Mouse (Mus musculus): ENCODE data around the gene Hist1h4i. TPM values are rescaled to one million over a fixed set of nuclear protein-coding genes. Genes with fewer than 3 reads are reported as not detected.

Gene Hist1h4i
- polyA plus RNA-seq, 1 experiment from 2014 or later, result 6.8 TPM

GRCm38 (mm10) chr13:22033741-22034442, 7.3 kb downstream of the Hist1h4i start:
- DNase-seq, result no peak

DNA sequence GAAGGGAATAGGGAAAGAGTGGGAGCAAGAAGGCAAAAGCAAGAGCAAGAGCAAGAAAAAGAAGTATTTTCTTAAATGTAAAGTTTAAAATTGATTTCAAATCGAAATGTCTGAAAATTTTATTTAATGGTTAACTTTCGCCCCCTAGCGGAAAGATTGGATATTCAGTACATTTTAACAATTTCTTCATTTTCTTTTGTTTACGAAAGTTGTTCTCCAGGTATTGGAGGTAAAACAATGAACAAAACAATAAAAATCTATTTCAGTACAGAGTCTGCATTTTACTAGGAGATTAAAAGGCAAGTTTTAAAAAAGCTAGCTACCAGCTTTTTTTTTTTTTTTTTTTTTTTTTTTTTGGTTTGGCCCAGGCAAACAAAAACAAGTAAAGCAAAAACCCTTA, 10.7 kb downstream of the Hist1h4i start:
- Histone ChIP-seq H3K27me3 (ENCODE audit: control insufficient read depth, insufficient read depth, low read length) (no peaks in the 10 kb centered on the region), H3K9ac (replicated peaks; ENCODE audit: low read length) (no peak overlapping the region), H3K4me2 (ENCODE audit: low read length) (no peak overlapping the region), H3K4me1 (ENCODE audit: control insufficient read depth, insufficient read depth, low read length) (peaks cover 5% of the 10 kb centered on the region; the same call in 1 of the 2 replicates), H3K36me3 (ENCODE audit: control insufficient read depth, insufficient read depth, low read length) (no peaks in the 10 kb centered on the region), H3K9me3 (ENCODE audit: control insufficient read depth, low read length) (no peaks in the 10 kb centered on the region), H3K4me3 (replicated peaks; ENCODE audit: low read depth, low read length) (no peak overlapping the region), H3K27ac (replicated peaks; ENCODE audit: low read depth, low read length) (no peak overlapping the region)
- ATAC-seq (ENCODE audit: low FRiP score, low TSS enrichment), result no peak
- peak; percentile 85 for DNase-seq
- 13% methylated on average over 4 of the region's 4 CpGs for WGBS

More at GRCm38 (mm10) chr13:22033741-22034442, 7.3 kb downstream of the Hist1h4i start:
- no peak overlapping the region for H3K27ac ChIP-seq (replicated peaks; ENCODE audit: low read depth, low read length)
- no peaks in the 10 kb centered on the region for H3K27me3 ChIP-seq (ENCODE audit: control insufficient read depth, insufficient read depth, low read length)
- H3K4me3 ChIP-seq (replicated peaks; ENCODE audit: low read depth, low read length), result no peak overlapping the region
- 52% methylated on average over 5 of the region's 5 CpGs for WGBS
- no peak for ATAC-seq (ENCODE audit: low FRiP score, low TSS enrichment)
- no peaks in the 10 kb centered on the region for H3K36me3 ChIP-seq (ENCODE audit: control insufficient read depth, insufficient read depth, low read length)
- no peak overlapping the region for H3K9ac ChIP-seq (replicated peaks; ENCODE audit: low read length)
- peaks cover 12% of the 10 kb centered on the region for H3K4me1 ChIP-seq (ENCODE audit: control insufficient read depth, insufficient read depth, low read length)
- peak overlapping the region; percentile 67 for H3K4me2 ChIP-seq (ENCODE audit: low read length)
- H3K9me3 ChIP-seq (ENCODE audit: control insufficient read depth, low read length), result no peaks in the 10 kb centered on the region

- no peak overlapping the region for H3K4me2 ChIP-seq (ENCODE audit: low read length)
- H3K27me3 ChIP-seq (ENCODE audit: control insufficient read depth, insufficient read depth, low read length), result no peaks in the 10 kb centered on the region
- no peaks in the 10 kb centered on the region for H3K36me3 ChIP-seq (ENCODE audit: control insufficient read depth, insufficient read depth, low read length)
- no peak overlapping the region for H3K9ac ChIP-seq (replicated peaks; ENCODE audit: low read length)
- H3K4me3 ChIP-seq (replicated peaks; ENCODE audit: low read depth, low read length), result no peak overlapping the region
- no peaks in the 10 kb centered on the region for H3K9me3 ChIP-seq (ENCODE audit: control insufficient read depth, low read length)
- DNase-seq (peak; percentile 51), ATAC-seq (ENCODE audit: low FRiP score, low TSS enrichment) (no peak)
- 21% methylated on average over 8 of the region's 8 CpGs for WGBS
- no peak overlapping the region for H3K27ac ChIP-seq (replicated peaks; ENCODE audit: low read depth, low read length)
- H3K4me1 ChIP-seq (ENCODE audit: control insufficient read depth, insufficient read depth, low read length), result peaks cover 4% of the 10 kb centered on the region; the same call in 1 of the 2 replicates
These were observed 11.2 kb downstream of the Hist1h4i start for GRCm38 (mm10) chr13:22029928-22030327.

GRCm38 (mm10) chr13:22028673-22029460, 12.3 kb downstream of the Hist1h4i start:
- WGBS, result under 1% methylated on average over 40 of the region's 40 CpGs

DNA sequence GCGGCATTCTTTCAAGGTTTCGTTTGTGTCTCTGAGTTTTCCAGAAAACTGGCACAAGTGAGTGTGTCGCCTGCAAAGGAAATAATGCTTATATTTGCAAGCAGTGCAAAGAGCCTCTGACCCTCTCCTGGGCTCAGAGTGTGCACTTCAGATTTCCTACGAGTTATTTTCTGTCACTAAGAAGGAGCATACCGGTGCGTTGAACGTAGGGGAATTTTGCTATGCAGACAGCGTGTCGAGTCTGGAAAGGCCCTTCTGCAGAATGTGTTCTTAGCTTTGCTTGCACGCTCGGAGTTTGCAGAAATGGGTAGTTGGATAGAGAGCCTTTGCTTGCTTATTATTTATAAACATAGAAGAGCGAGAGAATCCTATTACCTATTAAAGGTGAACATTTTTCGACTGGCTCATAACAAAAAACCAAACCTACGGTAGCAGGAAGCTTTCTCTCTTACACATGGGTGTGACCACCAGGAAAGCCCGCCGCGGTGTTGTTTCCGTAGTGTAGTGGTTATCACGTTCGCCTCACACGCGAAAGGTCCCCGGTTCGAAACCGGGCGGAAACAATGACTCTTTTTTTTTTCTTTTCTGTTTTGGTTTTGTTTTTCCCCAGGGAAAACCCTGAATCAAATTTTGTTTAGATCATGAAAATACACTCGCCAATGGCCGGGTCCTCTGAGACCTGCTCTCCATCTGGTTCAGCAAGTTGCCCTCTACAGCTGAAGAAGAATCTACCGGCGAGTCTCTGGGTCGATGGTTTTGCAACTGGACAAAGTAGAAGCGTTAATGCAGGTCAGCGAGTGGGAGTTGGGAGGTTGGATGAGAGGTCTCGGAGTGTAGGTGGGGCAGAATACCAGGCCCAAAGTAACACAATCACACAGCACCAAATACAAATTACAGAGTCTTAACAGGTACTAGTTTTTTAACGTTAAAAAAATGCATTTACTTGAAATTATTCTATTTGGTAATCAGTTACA, 14.8 kb downstream of the Hist1h4i start:
- 2% methylated on average over 35 of the region's 35 CpGs for WGBS
- ATAC-seq (ENCODE audit: low FRiP score, low TSS enrichment) (0 out of 2 replicates have a peak, but pooled peaks have one; percentile 65), DNase-seq (peak; percentile 95)
- no peaks in the 10 kb centered on the region for H3K36me3 ChIP-seq (ENCODE audit: control insufficient read depth, insufficient read depth, low read length)
- H3K27ac ChIP-seq (replicated peaks; ENCODE audit: low read depth, low read length), result 0 out of 2 replicates have a peak overlapping the region, but pooled peaks have one; percentile 14
- H3K4me1 ChIP-seq (ENCODE audit: control insufficient read depth, insufficient read depth, low read length), result no peaks in the 10 kb centered on the region
- H3K4me3 ChIP-seq (replicated peaks; ENCODE audit: low read depth, low read length), result peak overlapping the region; percentile 37
- H3K9ac ChIP-seq (replicated peaks; ENCODE audit: low read length), result peak overlapping the region; percentile 29; the same call in 1 of the 2 replicates
- H3K9me3 ChIP-seq (ENCODE audit: control insufficient read depth, low read length), result no peaks in the 10 kb centered on the region
- peaks cover 8% of the 10 kb centered on the region; the same call in 1 of the 2 replicates for H3K27me3 ChIP-seq (ENCODE audit: control insufficient read depth, insufficient read depth, low read length)
- peak overlapping the region; percentile 55 for H3K4me2 ChIP-seq (ENCODE audit: low read length)

More at GRCm38 (mm10) chr13:22028673-22029460, 12.3 kb downstream of the Hist1h4i start:
- ATAC-seq (ENCODE audit: low FRiP score, low TSS enrichment) (peak; percentile 76), DNase-seq (peak; percentile 95)
- H3K36me3 ChIP-seq (ENCODE audit: control insufficient read depth, insufficient read depth, low read length), result no peaks in the 10 kb centered on the region
- peak overlapping the region; percentile 54 for H3K9ac ChIP-seq (replicated peaks; ENCODE audit: low read length)
- no peaks in the 10 kb centered on the region for H3K27me3 ChIP-seq (ENCODE audit: control insufficient read depth, insufficient read depth, low read length)
- no peaks in the 10 kb centered on the region for H3K4me1 ChIP-seq (ENCODE audit: control insufficient read depth, insufficient read depth, low read length)
- peak overlapping the region; percentile 65 for H3K4me2 ChIP-seq (ENCODE audit: low read length)
- peak overlapping the region; percentile 72; the same call in 1 of the 2 replicates for H3K27ac ChIP-seq (replicated peaks; ENCODE audit: low read depth, low read length)
- peak overlapping the region; percentile 45 for H3K4me3 ChIP-seq (replicated peaks; ENCODE audit: low read depth, low read length)
- no peaks in the 10 kb centered on the region for H3K9me3 ChIP-seq (ENCODE audit: control insufficient read depth, low read length)

DNA sequence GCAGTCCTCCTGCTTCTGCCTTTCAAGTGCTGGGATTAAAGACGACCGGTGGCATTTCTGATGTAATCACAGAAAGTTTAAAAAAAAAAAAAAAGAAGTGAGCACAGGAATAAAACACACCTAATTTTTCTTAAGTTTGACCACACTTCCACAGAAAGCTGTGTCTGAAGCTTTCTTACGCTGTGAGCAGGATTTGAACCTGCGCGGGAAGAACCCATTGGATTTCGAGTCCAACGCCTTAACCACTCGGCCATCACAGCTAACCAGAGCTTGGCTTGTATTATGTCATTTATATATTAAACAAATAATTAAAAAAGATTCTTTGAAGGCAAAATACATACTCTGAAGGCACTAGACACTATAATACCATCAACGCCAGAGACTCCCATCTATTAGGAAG, 18.9 kb downstream of the Hist1h4i start:
- 1% methylated on average over 9 of the region's 9 CpGs for WGBS
- peak; percentile 78 for ATAC-seq (ENCODE audit: low FRiP score, low TSS enrichment)
- Histone ChIP-seq H3K4me3 (replicated peaks; ENCODE audit: low read depth, low read length) (peak overlapping the region; percentile 33), H3K4me1 (ENCODE audit: control insufficient read depth, insufficient read depth, low read length) (peaks cover 6% of the 10 kb centered on the region; the same call in 1 of the 2 replicates), H3K27me3 (ENCODE audit: control insufficient read depth, insufficient read depth, low read length) (peaks cover 43% of the 10 kb centered on the region), H3K9me3 (ENCODE audit: control insufficient read depth, low read length) (no peaks in the 10 kb centered on the region), H3K9ac (replicated peaks; ENCODE audit: low read length) (no peak overlapping the region), H3K4me2 (ENCODE audit: low read length) (peak overlapping the region; percentile 58), H3K36me3 (ENCODE audit: control insufficient read depth, insufficient read depth, low read length) (no peaks in the 10 kb centered on the region), H3K27ac (replicated peaks; ENCODE audit: low read depth, low read length) (no peak overlapping the region)
- DNase-seq, result peak; percentile 89

DNA sequence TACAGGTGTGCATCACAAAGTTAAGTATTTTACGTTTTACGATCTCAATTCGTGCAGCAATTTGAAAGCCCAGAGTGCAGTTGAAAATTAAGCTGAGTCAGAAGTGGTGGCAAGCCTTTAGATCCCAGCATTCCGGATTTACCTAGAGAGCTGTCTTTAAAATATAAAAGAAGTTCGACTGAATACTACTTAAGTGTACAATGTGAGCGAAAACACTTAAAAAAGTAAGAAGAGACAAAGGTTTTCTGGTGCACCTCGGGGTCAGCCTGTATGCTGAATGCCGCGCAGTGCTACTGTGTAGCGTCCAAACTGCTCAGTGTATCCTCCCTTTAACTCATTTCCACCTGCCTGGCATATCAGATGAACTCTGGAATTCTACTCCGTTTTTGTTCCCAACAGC, 19.6 kb downstream of the Hist1h4i start:
- H3K4me2 ChIP-seq (ENCODE audit: low read length), result peak overlapping the region; percentile 58
- peaks cover 47% of the 10 kb centered on the region for H3K27me3 ChIP-seq (ENCODE audit: control insufficient read depth, insufficient read depth, low read length)
- under 1% methylated on average over 11 of the region's 11 CpGs for WGBS
- DNase-seq (peak; percentile 51), ATAC-seq (ENCODE audit: low FRiP score, low TSS enrichment) (no peak)
- H3K9ac ChIP-seq (replicated peaks; ENCODE audit: low read length), result no peak overlapping the region
- peaks cover 6% of the 10 kb centered on the region; the same call in 1 of the 2 replicates for H3K4me1 ChIP-seq (ENCODE audit: control insufficient read depth, insufficient read depth, low read length)
- H3K27ac ChIP-seq (replicated peaks; ENCODE audit: low read depth, low read length), result no peak overlapping the region
- H3K9me3 ChIP-seq (ENCODE audit: control insufficient read depth, low read length), result no peaks in the 10 kb centered on the region
- no peaks in the 10 kb centered on the region for H3K36me3 ChIP-seq (ENCODE audit: control insufficient read depth, insufficient read depth, low read length)
- peak overlapping the region; percentile 33 for H3K4me3 ChIP-seq (replicated peaks; ENCODE audit: low read depth, low read length)

DNA sequence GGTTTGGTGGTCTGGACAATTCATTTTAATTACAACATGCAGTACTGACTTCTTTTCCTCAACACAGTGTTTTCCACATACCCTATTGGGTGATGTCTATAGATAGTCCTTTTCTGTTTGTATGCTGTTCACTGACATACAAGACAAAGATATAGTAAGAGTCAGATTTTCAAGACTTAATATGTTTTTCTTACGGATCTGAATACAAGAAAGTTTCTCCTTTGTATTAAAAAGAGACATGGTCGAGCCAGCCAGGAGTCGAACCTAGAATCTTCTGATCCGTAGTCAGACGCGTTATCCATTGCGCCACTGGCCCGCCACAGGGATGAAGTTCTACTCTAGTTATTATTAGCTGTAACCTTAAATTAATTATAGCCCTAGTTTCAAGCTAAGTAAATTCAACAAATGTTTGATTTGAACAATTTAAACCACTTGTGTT, 20.2 kb downstream of the Hist1h4i start:
- H3K27me3 ChIP-seq (ENCODE audit: control insufficient read depth, insufficient read depth, low read length), result peaks cover 54% of the 10 kb centered on the region
- H3K27ac ChIP-seq (replicated peaks; ENCODE audit: low read depth, low read length), result no peak overlapping the region
- H3K4me2 ChIP-seq (ENCODE audit: low read length), result peak overlapping the region; percentile 58
- peak overlapping the region; percentile 33 for H3K4me3 ChIP-seq (replicated peaks; ENCODE audit: low read depth, low read length)
- no peaks in the 10 kb centered on the region for H3K9me3 ChIP-seq (ENCODE audit: control insufficient read depth, low read length)
- WGBS, result under 1% methylated on average over 8 of the region's 8 CpGs
- no peaks in the 10 kb centered on the region for H3K36me3 ChIP-seq (ENCODE audit: control insufficient read depth, insufficient read depth, low read length)
- peaks cover 6% of the 10 kb centered on the region; the same call in 1 of the 2 replicates for H3K4me1 ChIP-seq (ENCODE audit: control insufficient read depth, insufficient read depth, low read length)
- peak; percentile 59; the same call in 1 of the 2 replicates for ATAC-seq (ENCODE audit: low FRiP score, low TSS enrichment)
- no peak overlapping the region for H3K9ac ChIP-seq (replicated peaks; ENCODE audit: low read length)
- DNase-seq, result peak; percentile 77
